Mouse (Mus musculus): ENCODE measurements around the gene Coq4. TPM values are rescaled to one million over a fixed set of nuclear protein-coding genes. Genes with fewer than 3 reads are reported as not detected.

Gene Coq4
- polyA plus RNA-seq, 1 experiment from 2014 or later, result 31.8 TPM

GRCm38 (mm10) chr2:29833796-29834195, 46.5 kb downstream of the Coq4 start:
- WGBS, result 93% methylated on average over 5 of the region's 5 CpGs
- Histone ChIP-seq H3K36me3 (peaks cover 35% of the 10 kb centered on the region), H3K9me3 (no peaks in the 10 kb centered on the region), H3K9ac (no peak overlapping the region), H3K27ac (no peak overlapping the region), H3K4me3 (no peak overlapping the region), H3K27me3 (no peaks in the 10 kb centered on the region), H3K4me1 (no peaks in the 10 kb centered on the region), H3K4me2 (replicated peaks) (no peak overlapping the region)
- ATAC-seq (ENCODE audit: insufficient number of reproducible peaks, insufficient read depth, low FRiP score, low TSS enrichment), result no peak

- H3K4me3 ChIP-seq, result no peak overlapping the region
- no peaks in the 10 kb centered on the region for H3K27me3 ChIP-seq
- H3K36me3 ChIP-seq, result peaks cover 40% of the 10 kb centered on the region
- no peaks in the 10 kb centered on the region for H3K4me1 ChIP-seq
- H3K9ac ChIP-seq, result no peak overlapping the region
- H3K4me2 ChIP-seq (replicated peaks), result no peak overlapping the region
- H3K9me3 ChIP-seq, result no peaks in the 10 kb centered on the region
- 42% methylated on average over 2 of the region's 2 CpGs for WGBS
- H3K27ac ChIP-seq, result no peak overlapping the region
- no peak for ATAC-seq (ENCODE audit: insufficient number of reproducible peaks, insufficient read depth, low FRiP score, low TSS enrichment)
Observed at GRCm38 (mm10) chr2:29835391-29835899, 48.2 kb downstream of the Coq4 start.

- Histone ChIP-seq H3K4me2 (replicated peaks) (no peak overlapping the region), H3K9me3 (no peaks in the 10 kb centered on the region), H3K4me3 (no peak overlapping the region), H3K9ac (no peak overlapping the region), H3K27ac (no peak overlapping the region), H3K4me1 (no peaks in the 10 kb centered on the region), H3K27me3 (peaks cover 19% of the 10 kb centered on the region), H3K36me3 (peaks cover 55% of the 10 kb centered on the region)
- no peak for ATAC-seq (ENCODE audit: insufficient number of reproducible peaks, insufficient read depth, low FRiP score, low TSS enrichment)
- WGBS, result 52% methylated on average over 4 of the region's 4 CpGs
Observed at GRCm38 (mm10) chr2:29839460-29839859, 52.2 kb downstream of the Coq4 start.

GRCm38 (mm10) chr2:29843231-29844105, 56.2 kb downstream of the Coq4 start:
- peaks cover 59% of the 10 kb centered on the region for H3K27me3 ChIP-seq
- H3K4me1 ChIP-seq, result peaks cover 8% of the 10 kb centered on the region; the same call in 1 of the 2 replicates
- H3K9me3 ChIP-seq, result no peaks in the 10 kb centered on the region
- H3K9ac ChIP-seq, result no peak overlapping the region
- H3K4me2 ChIP-seq (replicated peaks), result no peak overlapping the region
- H3K36me3 ChIP-seq, result peaks cover 33% of the 10 kb centered on the region
- no peak overlapping the region for H3K27ac ChIP-seq
- no peak for ATAC-seq (ENCODE audit: insufficient number of reproducible peaks, insufficient read depth, low FRiP score, low TSS enrichment)
- WGBS, result 62% methylated on average over 9 of the region's 9 CpGs
- H3K4me3 ChIP-seq, result no peak overlapping the region

GRCm38 (mm10) chr2:29844115-29844514, 56.8 kb downstream of the Coq4 start:
- Histone ChIP-seq H3K27me3 (peaks cover 63% of the 10 kb centered on the region), H3K27ac (no peak overlapping the region), H3K4me2 (replicated peaks) (no peak overlapping the region), H3K9me3 (no peaks in the 10 kb centered on the region), H3K36me3 (peaks cover 28% of the 10 kb centered on the region), H3K4me1 (peaks cover 8% of the 10 kb centered on the region; the same call in 1 of the 2 replicates), H3K4me3 (no peak overlapping the region), H3K9ac (no peak overlapping the region)
- WGBS, result 72% methylated on average over 2 of the region's 2 CpGs
- no peak for ATAC-seq (ENCODE audit: insufficient number of reproducible peaks, insufficient read depth, low FRiP score, low TSS enrichment)

- Histone ChIP-seq H3K4me2 (replicated peaks) (no peak overlapping the region), H3K9ac (no peak overlapping the region), H3K27ac (no peak overlapping the region), H3K36me3 (peaks cover 26% of the 10 kb centered on the region), H3K27me3 (peaks cover 63% of the 10 kb centered on the region), H3K9me3 (no peaks in the 10 kb centered on the region), H3K4me3 (no peak overlapping the region), H3K4me1 (peaks cover 10% of the 10 kb centered on the region; the same call in 1 of the 2 replicates)
- 14% methylated on average over 3 of the region's 3 CpGs for WGBS
- no peak for ATAC-seq (ENCODE audit: insufficient number of reproducible peaks, insufficient read depth, low FRiP score, low TSS enrichment)
Observed at GRCm38 (mm10) chr2:29844661-29845060, 57.4 kb downstream of the Coq4 start.

GRCm38 (mm10) chr2:29845636-29846035, 58.3 kb downstream of the Coq4 start:
- Histone ChIP-seq H3K9ac (peak overlapping the region; percentile 40), H3K9me3 (no peaks in the 10 kb centered on the region), H3K4me2 (replicated peaks) (peak overlapping the region; percentile 57), H3K4me3 (peak overlapping the region; percentile 27), H3K27me3 (peaks cover 63% of the 10 kb centered on the region), H3K27ac (no peak overlapping the region), H3K36me3 (peaks cover 26% of the 10 kb centered on the region), H3K4me1 (peaks cover 14% of the 10 kb centered on the region; the same call in 1 of the 2 replicates)
- 2% methylated on average over 25 of the region's 25 CpGs for WGBS
- no peak for ATAC-seq (ENCODE audit: insufficient number of reproducible peaks, insufficient read depth, low FRiP score, low TSS enrichment)

- no peaks in the 10 kb centered on the region for H3K9me3 ChIP-seq
- H3K27me3 ChIP-seq, result peaks cover 63% of the 10 kb centered on the region
- no peak overlapping the region for H3K27ac ChIP-seq
- no peak; the same call in 1 of the 2 replicates for ATAC-seq (ENCODE audit: insufficient number of reproducible peaks, insufficient read depth, low FRiP score, low TSS enrichment)
- H3K4me1 ChIP-seq, result peaks cover 14% of the 10 kb centered on the region; the same call in 1 of the 2 replicates
- WGBS, result 5% methylated on average over 47 of the region's 47 CpGs
- H3K4me3 ChIP-seq, result peak overlapping the region; percentile 27
- peak overlapping the region; percentile 57 for H3K4me2 ChIP-seq (replicated peaks)
- H3K36me3 ChIP-seq, result peaks cover 24% of the 10 kb centered on the region
- H3K9ac ChIP-seq, result peak overlapping the region; percentile 40
Observed at GRCm38 (mm10) chr2:29846061-29846853, 59.0 kb downstream of the Coq4 start.

- Histone ChIP-seq H3K27me3 (peaks cover 63% of the 10 kb centered on the region), H3K27ac (no peak overlapping the region), H3K4me2 (replicated peaks) (no peak overlapping the region), H3K4me1 (peaks cover 14% of the 10 kb centered on the region; the same call in 1 of the 2 replicates), H3K36me3 (peaks cover 19% of the 10 kb centered on the region), H3K9ac (no peak overlapping the region), H3K9me3 (no peaks in the 10 kb centered on the region), H3K4me3 (no peak overlapping the region)
- 47% methylated on average over 3 of the region's 3 CpGs for WGBS
- no peak for ATAC-seq (ENCODE audit: insufficient number of reproducible peaks, insufficient read depth, low FRiP score, low TSS enrichment)
Observed at GRCm38 (mm10) chr2:29846911-29847310, 59.6 kb downstream of the Coq4 start.

Measured in embryonic facial prominence, embryonic 12.5 days (tissue).